In genomic region chr1:42779761-42780160, GRCm38 (mm10) we compare ENCODE assay signal across 9 mouse cellular contexts.
DNase-seq lines count a peak whose midpoint lies in the region; ATAC-seq and TF ChIP-seq lines count a peak whose summit lies in the region.
"Had no signal": no experiment of that assay in that cellular context is flagged by ENCODE, and none has a peak within 500 bp of the region (broad histone marks: within the 10 kb centered on the region; RNA-seq: fewer than 3 reads in every experiment).

No protein-coding gene starts in this region.

- H3K4me3 ChIP-seq in forebrain, embryonic 10.5 days: no peak overlapping the region
- no peak overlapping the region for H3K4me3 ChIP-seq in forebrain, embryonic 13.5 days
- no peak overlapping the region for H3K4me3 ChIP-seq in liver, embryonic 14.5 days (ENCODE audit: insufficient read depth in 1 of 2, low read depth in 2 of 2, low read length in 2 of 2)
- no peak overlapping the region for H3K4me3 ChIP-seq in limb, embryonic 11.5 days (ENCODE audit: low read depth, low read length)
- H3K4me3 ChIP-seq: limb, embryonic 13.5 days had no signal

- no peak overlapping the region for H3K4me2 ChIP-seq in forebrain, embryonic 13.5 days
- no peak overlapping the region for H3K4me2 ChIP-seq in liver, embryonic 14.5 days (ENCODE audit: low read depth)
- no peak overlapping the region for H3K4me2 ChIP-seq in limb, embryonic 11.5 days (ENCODE audit: low read depth, severe bottlenecking)

- TF ChIP-seq EP300 in liver, embryonic 14.5 days (IDR thresholded peaks at IDR 0.05; ENCODE audit: low read depth): no peak

- no peak overlapping the region for H3K27ac ChIP-seq in forebrain, embryonic 10.5 days
- H3K27ac ChIP-seq in forebrain, embryonic 13.5 days: no peak overlapping the region
- no peak overlapping the region for H3K27ac ChIP-seq in liver, embryonic 14.5 days
- no peak overlapping the region for H3K27ac ChIP-seq in limb, embryonic 11.5 days (replicated peaks; ENCODE audit: low read depth, low read length)
- H3K27ac ChIP-seq: limb, embryonic 13.5 days had no signal

- H3K9me3 ChIP-seq in forebrain, embryonic 10.5 days: no peaks in the 10 kb centered on the region
- no peaks in the 10 kb centered on the region for H3K9me3 ChIP-seq in forebrain, embryonic 13.5 days (replicated peaks)
- no peaks in the 10 kb centered on the region for H3K9me3 ChIP-seq in liver, embryonic 14.5 days (ENCODE audit: control insufficient read depth, low read length)
- H3K9me3 ChIP-seq in limb, embryonic 11.5 days (ENCODE audit: control insufficient read depth, low read length): no peaks in the 10 kb centered on the region
- H3K9me3 ChIP-seq: limb, embryonic 13.5 days had no signal

- H3K36me3 ChIP-seq in forebrain, embryonic 10.5 days (replicated peaks): no peaks in the 10 kb centered on the region
- no peaks in the 10 kb centered on the region for H3K36me3 ChIP-seq in forebrain, embryonic 13.5 days (ENCODE audit: poor library complexity, severe bottlenecking)
- H3K36me3 ChIP-seq in liver, embryonic 14.5 days (replicated peaks; ENCODE audit: control insufficient read depth, insufficient read depth, low read depth): no peaks in the 10 kb centered on the region
- no peaks in the 10 kb centered on the region for H3K36me3 ChIP-seq in limb, embryonic 11.5 days (ENCODE audit: control insufficient read depth, insufficient read depth, low read length)
- H3K36me3 ChIP-seq: limb, embryonic 13.5 days had no signal

- WGBS in forebrain, embryonic 10.5 days: 40% methylated on average over 5 of the region's 5 CpGs
- 36% methylated on average over 5 of the region's 5 CpGs for WGBS in forebrain, embryonic 13.5 days
- WGBS in liver, embryonic 14.5 days (ENCODE audit: insufficient replicate concordance): 35% methylated on average over 5 of the region's 5 CpGs
- 37% methylated on average over 5 of the region's 5 CpGs for WGBS in limb, embryonic 11.5 days

- TF ChIP-seq CTCF in liver, embryonic 14.5 days (IDR thresholded peaks at IDR 0.05; ENCODE audit: low read depth): peak; percentile 23; the same call in 1 of the 2 replicates

- peaks cover 34% of the 10 kb centered on the region for H3K27me3 ChIP-seq in forebrain, embryonic 10.5 days (ENCODE audit: poor library complexity, severe bottlenecking)
- no peaks in the 10 kb centered on the region for H3K27me3 ChIP-seq in forebrain, embryonic 13.5 days
- H3K27me3 ChIP-seq in liver, embryonic 14.5 days (ENCODE audit: control insufficient read depth, insufficient read depth, low read length): no peaks in the 10 kb centered on the region
- H3K27me3 ChIP-seq in limb, embryonic 11.5 days (ENCODE audit: control insufficient read depth, insufficient read depth, low read length): no peaks in the 10 kb centered on the region

- no peak for ATAC-seq in forebrain, embryonic 13.5 days
- ATAC-seq in liver, embryonic 14.5 days (ENCODE audit: insufficient read depth): no peak
- ATAC-seq in limb, embryonic 11.5 days (ENCODE audit: insufficient number of reproducible peaks, low FRiP score, low TSS enrichment, low read depth): no peak

- DNase-seq in forebrain, embryonic 10.5 days (ENCODE audit: extremely low spot score, low spot score): peak; percentile 46
- DNase-seq in liver, embryonic 14.5 days (ENCODE audit: low read depth in 3 of 3, low spot score in 3 of 3): no peak
- no peak for DNase-seq in liver
- DNase-seq in embryo, embryonic 10 days (ENCODE audit: low spot score): peak; percentile 70
- DNase-seq in limb, embryonic 11.5 days (ENCODE audit: low spot score): peak; percentile 68
- no peak for DNase-seq in spleen, postnatal 14 days (ENCODE audit: low spot score in 2 of 2)
- no peak for DNase-seq in ovary, postnatal 36 days (ENCODE audit: low spot score)

- no peak overlapping the region for H3K9ac ChIP-seq in forebrain, embryonic 13.5 days
- no peak overlapping the region for H3K9ac ChIP-seq in liver, embryonic 14.5 days (replicated peaks)
- no peak overlapping the region for H3K9ac ChIP-seq in limb, embryonic 11.5 days (ENCODE audit: low read length)
- H3K9ac ChIP-seq: limb, embryonic 13.5 days had no signal

- H3K4me1 ChIP-seq in forebrain, embryonic 10.5 days: peaks cover 29% of the 10 kb centered on the region
- peaks cover 20% of the 10 kb centered on the region for H3K4me1 ChIP-seq in forebrain, embryonic 13.5 days
- H3K4me1 ChIP-seq in liver, embryonic 14.5 days (replicated peaks; ENCODE audit: control insufficient read depth in 2 of 2, insufficient read depth in 2 of 2, low read length in 1 of 2): no peaks in the 10 kb centered on the region
- no peaks in the 10 kb centered on the region for H3K4me1 ChIP-seq in limb, embryonic 11.5 days (ENCODE audit: control insufficient read depth, insufficient read depth, low read length)

Comparison
In these comparisons a context has a peak if more than half of its experiments do, and no peak if none do; other contexts are left out.
1. DNase-seq: peak in forebrain, embryonic 10.5 days (single experiment), embryo, embryonic 10 days (single experiment) and limb, embryonic 11.5 days (single experiment); none in liver, embryonic 14.5 days (0 of 3), liver (single experiment), spleen, postnatal 14 days (0 of 2) and ovary, postnatal 36 days (single experiment).